Mouse (Mus musculus): ENCODE data around the gene Cdk10. TPM values are rescaled to one million over a fixed set of nuclear protein-coding genes. Genes with fewer than 3 reads are reported as not detected.
A peak's percentile ranks its signal among the peaks of the same experiment; 100 is the strongest.
"Not testable (repeated sequence)": the region's sequence is repeated elsewhere in the genome, so short reads cannot be mapped to it uniquely, and the experiment has no call there.

Cdk10 gene
- 15.7 and 21.1 TPM in 2 replicates for total RNA-seq (2017)

- peak; percentile 93 for ATAC-seq (replicated peaks; ENCODE audit: low read depth, poor library complexity, severe bottlenecking)
Observed at GRCm38 (mm10) chr8:123224278-123225266, at the start of gene Cdk10. TSS of gene Cdk10 (plus strand) at chr8:123224842.

- no peak for ATAC-seq (replicated peaks; ENCODE audit: low read depth, poor library complexity, severe bottlenecking)
Observed at GRCm38 (mm10) chr8:123181391-123181790, 43.3 kb upstream of the Cdk10 start.

- no peak for ATAC-seq (replicated peaks; ENCODE audit: low read depth, poor library complexity, severe bottlenecking)
Observed at GRCm38 (mm10) chr8:123185566-123186409, 38.9 kb upstream of the Cdk10 start, which contains the start of gene Dpep1. TSS of gene Dpep1 (plus strand) at chr8:123186242.

GRCm38 (mm10) chr8:123188006-123188405 lies 36.6 kb upstream of the Cdk10 start:
- ATAC-seq (replicated peaks; ENCODE audit: low read depth, poor library complexity, severe bottlenecking): no peak

- ATAC-seq (replicated peaks; ENCODE audit: low read depth, poor library complexity, severe bottlenecking): no peak
Observed at GRCm38 (mm10) chr8:123188841-123189240, 35.8 kb upstream of the Cdk10 start.

- peak; percentile 93 for ATAC-seq (replicated peaks; ENCODE audit: low read depth, poor library complexity, severe bottlenecking)
Observed at GRCm38 (mm10) chr8:123190678-123191077, 34.0 kb upstream of the Cdk10 start.

- ATAC-seq (replicated peaks; ENCODE audit: low read depth, poor library complexity, severe bottlenecking): no peak
Observed at GRCm38 (mm10) chr8:123191908-123192307, 32.7 kb upstream of the Cdk10 start.

GRCm38 (mm10) chr8:123193771-123194170 lies 30.9 kb upstream of the Cdk10 start:
- no peak for ATAC-seq (replicated peaks; ENCODE audit: low read depth, poor library complexity, severe bottlenecking)

- ATAC-seq (replicated peaks; ENCODE audit: low read depth, poor library complexity, severe bottlenecking): not testable (repeated sequence)
Observed at GRCm38 (mm10) chr8:123197016-123197415, 27.6 kb upstream of the Cdk10 start.

GRCm38 (mm10) chr8:123199864-123200263 lies 24.8 kb upstream of the Cdk10 start:
- ATAC-seq (replicated peaks; ENCODE audit: low read depth, poor library complexity, severe bottlenecking): no peak

- ATAC-seq (replicated peaks; ENCODE audit: low read depth, poor library complexity, severe bottlenecking): peak; percentile 68
Observed at GRCm38 (mm10) chr8:123202288-123202687, 22.4 kb upstream of the Cdk10 start.

GRCm38 (mm10) chr8:123203571-123203970 lies 21.1 kb upstream of the Cdk10 start:
- no peak for ATAC-seq (replicated peaks; ENCODE audit: low read depth, poor library complexity, severe bottlenecking)

- ATAC-seq (replicated peaks; ENCODE audit: low read depth, poor library complexity, severe bottlenecking): no peak
Observed at GRCm38 (mm10) chr8:123211876-123212275, 12.8 kb upstream of the Cdk10 start.

- peak; percentile 85 for ATAC-seq (replicated peaks; ENCODE audit: low read depth, poor library complexity, severe bottlenecking)
Observed at GRCm38 (mm10) chr8:123212321-123213117, 12.1 kb upstream of the Cdk10 start, which contains the start of the genes Chmp1a and Spata33. TSS of gene Chmp1a (minus strand) at chr8:123212763. TSS of gene Spata33 (plus strand) at chr8:123212832.

GRCm38 (mm10) chr8:123213118-123213772 lies 11.4 kb upstream of the Cdk10 start:
- ATAC-seq (replicated peaks; ENCODE audit: low read depth, poor library complexity, severe bottlenecking): no peak

GRCm38 (mm10) chr8:123215430-123215829 lies 9.2 kb upstream of the Cdk10 start:
- ATAC-seq (replicated peaks; ENCODE audit: low read depth, poor library complexity, severe bottlenecking): no peak

- ATAC-seq (replicated peaks; ENCODE audit: low read depth, poor library complexity, severe bottlenecking): no peak
Observed at GRCm38 (mm10) chr8:123220917-123221316, 3.7 kb upstream of the Cdk10 start.

- ATAC-seq (replicated peaks; ENCODE audit: low read depth, poor library complexity, severe bottlenecking): no peak
Observed at GRCm38 (mm10) chr8:123228416-123228815, 3.8 kb downstream of the Cdk10 start.

GRCm38 (mm10) chr8:123230326-123230725 lies 5.7 kb downstream of the Cdk10 start:
- ATAC-seq (replicated peaks; ENCODE audit: low read depth, poor library complexity, severe bottlenecking): not testable (repeated sequence)

All from common myeloid progenitor, adult 5-6 weeks (primary cell).